Mouse (Mus musculus) MEL (cell line): ENCODE results near the gene Ccdc142.

Experiments
- CTCF ChIP-seq, 3 experiments: IDR thresholded peaks in 2 of 3; conservative IDR thresholded peaks in 1 of 3; 2 replicates each; pipeline ENCODE4 v1.5.1; 2011 to 2012; ENCODE audit warnings: low read length in 3 of 3, low read depth in 2 of 3, mild to moderate bottlenecking in 2 of 3, improper control_type of control experiment in 1 of 3, inconsistent platforms in 1 of 3, mixed read lengths in 1 of 3, moderate library complexity in 1 of 3; ENCODE audit not compliant: control insufficient read depth in 1 of 3, insufficient read depth in 1 of 3, poor library complexity in 1 of 3, severe bottlenecking in 1 of 3
- JUND ChIP-seq: IDR thresholded peaks from 2 replicates; pipeline ENCODE4 v1.6.1; 2011; ENCODE audit warnings: low read depth, mild to moderate bottlenecking, improper control_type of control experiment, low read length
- NELFE ChIP-seq: IDR thresholded peaks from 2 replicates; pipeline ENCODE4 v1.6.1; 2011; ENCODE audit warnings: low read depth, low read length, improper control_type of control experiment
- POLR2A ChIP-seq, 2 experiments: IDR thresholded peaks; 2 replicates each; pipeline ENCODE4 v1.6.1; 2011 to 2012; ENCODE audit warnings: low read length in 2 of 2, mild to moderate bottlenecking in 2 of 2, control low read depth in 1 of 2, improper control_type of control experiment in 1 of 2, low read depth in 1 of 2, moderate library complexity in 1 of 2; ENCODE audit not compliant: control insufficient read depth in 1 of 2, insufficient read depth in 1 of 2, poor library complexity in 1 of 2
- TBP ChIP-seq: IDR thresholded peaks from 2 replicates; pipeline ENCODE4 v1.8.0; 2011; ENCODE audit warnings: low read depth, low read length, improper control_type of control experiment

DNA sequence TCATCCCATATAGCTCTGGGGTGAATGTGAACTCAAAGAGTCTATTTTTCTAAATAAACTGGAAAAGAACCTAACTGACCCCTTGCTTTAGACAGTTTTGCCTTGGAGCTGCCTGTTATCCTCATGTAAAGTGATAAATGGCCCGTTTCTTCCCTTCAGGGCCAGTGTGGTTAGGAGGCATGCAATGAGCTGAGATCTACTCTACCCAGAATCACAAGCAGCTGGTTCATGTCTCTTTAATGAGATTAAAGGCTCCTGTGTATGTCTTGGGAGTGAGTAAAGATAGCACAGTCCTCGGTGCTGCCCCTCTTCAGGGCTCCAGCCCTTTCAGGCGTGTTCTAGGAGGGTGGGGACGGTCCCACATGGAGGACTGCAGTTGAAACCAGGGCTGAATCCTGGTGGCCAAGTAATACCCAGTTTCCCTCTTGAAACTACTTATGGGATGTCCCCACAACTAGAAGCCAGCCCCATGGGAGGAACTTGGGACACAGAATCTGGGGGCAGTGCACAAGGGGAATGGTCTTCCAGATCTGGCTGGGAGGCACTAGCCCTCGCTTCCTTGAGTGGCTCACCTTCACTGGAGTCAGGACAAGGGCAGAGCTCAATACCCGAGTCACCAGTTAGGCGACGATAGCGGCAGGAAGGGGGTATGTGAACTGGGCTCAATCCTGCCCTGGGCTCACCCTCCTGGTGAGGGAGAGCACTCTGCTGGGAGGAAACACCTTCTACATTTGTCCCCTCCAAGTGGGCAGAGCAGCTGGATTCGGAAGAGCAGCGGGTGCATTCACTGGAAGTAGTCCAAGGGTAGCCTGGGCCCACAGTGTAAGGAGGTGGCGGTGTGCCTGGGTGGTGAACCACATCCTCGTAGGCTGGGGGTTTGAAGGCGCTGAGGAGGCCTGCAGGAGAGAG is 17.7 kb downstream of the Ccdc142 start:
- TF ChIP-seq TBP (no peak), CTCF (IDR thresholded peaks at IDR 0.05 in 2 of 3, conservative IDR thresholded peaks at IDR 0.05 in 1 of 3; ENCODE audit: control insufficient read depth in 1 of 3, insufficient read depth in 1 of 3, low read depth in 2 of 3, low read length in 3 of 3, poor library complexity in 1 of 3, severe bottlenecking in 1 of 3) (no peak), NELFE (no peak), JUND (no peak), POLR2A (IDR thresholded peaks at IDR 0.05; ENCODE audit: control insufficient read depth in 1 of 2, insufficient read depth in 1 of 2, low read depth in 1 of 2, low read length in 2 of 2, poor library complexity in 1 of 2) (peak; percentile 48 to 54; a peak in 2 of 4 replicates)
